Mouse (Mus musculus): ENCODE measurements around the gene Cstf3. TPM values are rescaled to one million over a fixed set of nuclear protein-coding genes. Genes with fewer than 3 reads are reported as not detected.

The Cstf3 gene
- total and polyA plus RNA-seq, 3 experiments: 17.3 to 50.6 (median 50.3) TPM

DNA sequence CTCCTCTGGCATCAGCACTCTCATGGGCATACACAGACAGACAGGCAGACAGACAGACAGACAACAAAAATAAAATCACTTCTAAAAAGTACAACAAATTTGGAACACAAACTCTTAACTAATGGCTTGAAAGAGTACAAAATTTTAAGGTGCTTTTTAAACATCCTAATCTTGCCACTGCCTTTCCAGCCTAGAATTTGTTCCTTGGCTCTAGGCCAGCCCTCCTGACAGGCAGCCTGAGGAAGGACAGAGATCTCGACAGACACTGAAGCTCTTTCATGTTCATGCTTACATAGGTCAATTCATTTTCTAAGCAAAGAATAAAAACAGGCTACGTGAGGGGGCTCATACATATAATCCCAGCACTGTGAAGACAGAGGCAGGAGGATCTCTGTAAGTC lies 102.2 kb downstream of the Cstf3 start:
- Histone ChIP-seq H3K4me2 (ENCODE audit: insufficient read depth, low read depth, poor library complexity, severe bottlenecking) (no peak overlapping the region), H3K9ac (ENCODE audit: insufficient read depth, low read depth) (no peak overlapping the region), H3K27me3 (replicated peaks) (no peaks in the 10 kb centered on the region), H3K79me2 (replicated peaks; ENCODE audit: control insufficient read depth, extremely low read depth, insufficient read depth, poor library complexity, severe bottlenecking) (no peaks in the 10 kb centered on the region), H3K27ac (ENCODE audit: insufficient read depth, low read depth) (no peak overlapping the region), H3K4me3 (replicated peaks in 1 of 3; ENCODE audit: low read depth in 2 of 3, low read length in 2 of 3, poor library complexity in 1 of 3) (no peak overlapping the region), H3K36me3 (replicated peaks in 1 of 2; ENCODE audit: control insufficient read depth in 1 of 2, insufficient read depth in 1 of 2, low read length in 1 of 2) (no peaks in the 10 kb centered on the region), H3K9me3 (replicated peaks; ENCODE audit: low read length) (no peaks in the 10 kb centered on the region), H3K4me1 (ENCODE audit: control insufficient read depth in 1 of 2, insufficient read depth in 2 of 2) (peaks cover 9 to 43% of the 10 kb centered on the region in 2 experiments)
- in situ Hi-C loops (cut with MboI; ENCODE audit: low pct_ligation_motif_present, low pct_unique_long_range_greater_than_20kb, low sequenced_read_pairs) (no loop called here), dilution Hi-C loops (cut with MboI; ENCODE audit: extremely low pct_ligation_motif_present, extremely low pct_unique_long_range_greater_than_20kb, low sequenced_read_pairs) (no loop called here)
- TF ChIP-seq JUND (conservative IDR thresholded peaks at IDR 0.05; ENCODE audit: low read depth, low read length) (no peak), POLR2AphosphoS2 (IDR thresholded peaks at IDR 0.05; ENCODE audit: low read depth, low read length) (no peak), CHD1 (IDR thresholded peaks at IDR 0.05; ENCODE audit: low read depth, low read length) (no peak), HCFC1 (IDR thresholded peaks at IDR 0.05; ENCODE audit: low read depth, low read length) (no peak), SMC3 (IDR thresholded peaks at IDR 0.05; ENCODE audit: low read depth, low read length) (no peak), EP300 (IDR thresholded peaks at IDR 0.05; ENCODE audit: low read length) (no peak), ELF1 (IDR thresholded peaks at IDR 0.05; ENCODE audit: low read depth, low read length) (no peak), KAT2A (IDR thresholded peaks at IDR 0.05; ENCODE audit: insufficient replicate concordance, low read length) (no peak), CTCF (conservative IDR thresholded peaks at IDR 0.05 in 1 of 2, IDR thresholded peaks at IDR 0.05 in 1 of 2; ENCODE audit: low read depth in 2 of 2, low read length in 2 of 2) (no peak), MAFK (IDR thresholded peaks at IDR 0.05; ENCODE audit: insufficient replicate concordance, low read length) (no peak), RCOR1 (conservative IDR thresholded peaks at IDR 0.05; ENCODE audit: low read depth, low read length) (no peak), IRF4 (IDR thresholded peaks at IDR 0.05; ENCODE audit: low read depth, low read length) (no peak), JUN (IDR thresholded peaks at IDR 0.05; ENCODE audit: insufficient read depth, low read depth, low read length) (no peak), BHLHE40 (IDR thresholded peaks at IDR 0.05; ENCODE audit: low read depth, low read length) (no peak), POLR2A (IDR thresholded peaks at IDR 0.05; ENCODE audit: low read depth, low read length) (no peak), ZKSCAN1 (IDR thresholded peaks at IDR 0.05; ENCODE audit: borderline replicate concordance, low read depth, low read length) (no peak), RAD21 (IDR thresholded peaks at IDR 0.05; ENCODE audit: low read depth, low read length) (no peak)
- DNase-seq (ENCODE audit: extremely low read depth): no peak

DNA sequence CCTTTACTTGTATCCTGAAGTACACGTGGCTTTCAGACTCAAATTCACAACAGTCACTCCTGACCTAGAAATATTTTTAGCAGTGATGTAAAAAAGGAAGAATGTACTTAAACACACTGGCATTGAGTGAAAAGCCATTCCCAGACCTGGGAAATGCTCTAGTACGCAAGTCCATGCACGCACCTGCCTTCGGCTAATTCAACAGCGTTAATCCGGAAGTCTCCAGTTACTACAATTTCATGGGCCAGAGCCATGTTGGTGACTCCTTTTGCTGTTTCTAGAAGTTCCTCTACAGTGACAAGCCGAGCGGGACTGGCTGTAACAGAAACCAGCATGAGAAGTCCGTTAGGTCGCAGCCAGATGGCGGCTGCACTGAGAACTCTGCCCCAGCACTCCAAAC lies 109.3 kb downstream of the Cstf3 start:
- dilution Hi-C loops (cut with MboI; ENCODE audit: extremely low pct_ligation_motif_present, extremely low pct_unique_long_range_greater_than_20kb, low sequenced_read_pairs): no loop called here
- H3K27ac ChIP-seq (ENCODE audit: insufficient read depth, low read depth): no peak overlapping the region
- TF ChIP-seq MAFK (IDR thresholded peaks at IDR 0.05; ENCODE audit: insufficient replicate concordance, low read length) (no peak), CHD2 (IDR thresholded peaks at IDR 0.05; ENCODE audit: low read length) (no peak), RCOR1 (conservative IDR thresholded peaks at IDR 0.05; ENCODE audit: low read depth, low read length) (no peak), CHD1 (IDR thresholded peaks at IDR 0.05; ENCODE audit: low read depth, low read length) (no peak), MAZ (IDR thresholded peaks at IDR 0.05; ENCODE audit: low read depth, low read length) (no peak), USF1 (IDR thresholded peaks at IDR 0.05; ENCODE audit: low read depth, low read length) (no peak), MEF2A (IDR thresholded peaks at IDR 0.05; ENCODE audit: borderline replicate concordance, low read depth, low read length) (no peak), MXI1 (IDR thresholded peaks at IDR 0.05; ENCODE audit: low read depth, low read length) (no peak), POLR2A (IDR thresholded peaks at IDR 0.05; ENCODE audit: low read depth, low read length) (no peak), SMC3 (IDR thresholded peaks at IDR 0.05; ENCODE audit: low read depth, low read length) (no peak), RAD21 (IDR thresholded peaks at IDR 0.05; ENCODE audit: low read depth, low read length) (no peak), NRF1 (IDR thresholded peaks at IDR 0.05; ENCODE audit: low read depth, low read length) (no peak), CTCF (conservative IDR thresholded peaks at IDR 0.05 in 1 of 2, IDR thresholded peaks at IDR 0.05 in 1 of 2; ENCODE audit: low read depth in 2 of 2, low read length in 2 of 2) (no peak), BHLHE40 (IDR thresholded peaks at IDR 0.05; ENCODE audit: low read depth, low read length) (no peak)
- DNase-seq (ENCODE audit: extremely low read depth): no peak
- no peaks in the 10 kb centered on the region for H3K9me3 ChIP-seq (replicated peaks; ENCODE audit: low read length)
- H3K9ac ChIP-seq (ENCODE audit: insufficient read depth, low read depth): no peak overlapping the region
- H3K27me3 ChIP-seq (replicated peaks): no peaks in the 10 kb centered on the region
- H3K4me2 ChIP-seq (ENCODE audit: insufficient read depth, low read depth, poor library complexity, severe bottlenecking): no peak overlapping the region
- in situ Hi-C loops (cut with MboI; ENCODE audit: low pct_ligation_motif_present, low pct_unique_long_range_greater_than_20kb, low sequenced_read_pairs): no loop called here
- no peaks in the 10 kb centered on the region for H3K36me3 ChIP-seq (replicated peaks in 1 of 2; ENCODE audit: control insufficient read depth in 1 of 2, insufficient read depth in 1 of 2, low read length in 1 of 2)
- H3K79me2 ChIP-seq (replicated peaks; ENCODE audit: control insufficient read depth, extremely low read depth, insufficient read depth, poor library complexity, severe bottlenecking): no peaks in the 10 kb centered on the region
- no peak overlapping the region for H3K4me3 ChIP-seq (replicated peaks in 1 of 3; ENCODE audit: low read depth in 2 of 3, low read length in 2 of 3, poor library complexity in 1 of 3)
- H3K4me1 ChIP-seq (ENCODE audit: control insufficient read depth in 1 of 2, insufficient read depth in 2 of 2): no peaks in the 10 kb centered on the region
